Mouse (Mus musculus) CD4-positive naive resting alpha-beta T cell, adult 57 days (primary cell): Measurements from ENCODE around the gene Snu13. TPM values are rescaled to one million over a fixed set of nuclear protein-coding genes. Genes with fewer than 3 reads are reported as not detected.

Experiments used
- total RNA-seq: library from RNA; stranded (reverse); gene quantifications from one replicate; pipeline ENCODE4 v1.2.4, GENCODE M21; 2023

The Snu13 gene
- total RNA-seq, result 93.2 TPM

DNA sequence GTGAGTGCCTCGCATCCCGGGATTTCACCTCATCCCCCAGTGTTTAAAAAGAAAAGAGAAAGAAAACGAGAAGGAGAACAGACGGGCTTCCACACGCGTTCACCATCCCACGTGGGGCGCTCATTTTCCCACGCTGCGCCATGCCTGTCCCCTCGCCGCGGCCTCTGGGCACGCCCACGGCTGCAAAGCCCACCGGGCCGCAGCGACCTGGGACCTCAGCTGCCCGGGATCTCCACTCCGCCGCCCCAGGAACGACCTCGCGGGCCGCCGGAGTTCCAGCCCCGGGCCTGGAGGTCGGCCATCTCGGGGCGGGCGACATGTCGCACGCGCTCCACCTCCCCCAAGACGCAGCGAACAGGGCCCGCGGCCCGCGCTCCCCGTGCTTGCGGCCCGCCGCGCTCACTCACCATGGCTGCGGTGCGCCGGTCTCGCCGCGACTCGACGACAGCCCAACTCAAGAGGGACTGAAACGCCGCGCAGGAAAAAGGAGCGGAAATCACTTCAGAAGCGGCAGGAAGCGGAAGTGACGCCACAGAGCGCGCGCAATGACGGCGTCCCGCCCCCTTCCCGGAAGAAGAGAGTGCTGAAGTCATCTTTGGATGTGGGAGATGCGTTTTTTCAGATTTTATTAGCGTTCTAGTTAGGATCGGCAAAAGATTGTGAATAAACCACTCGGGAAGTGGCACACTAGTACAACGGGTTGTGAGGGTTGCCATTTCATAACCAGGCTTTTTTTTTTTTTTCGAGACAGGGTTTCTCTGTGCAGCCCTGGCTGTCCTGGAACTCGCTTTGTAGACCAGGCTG is at the start of gene Snu13:
TSS of gene Snu13 (minus strand) at position 519 of the 804 bp plus-strand sequence.

DNA sequence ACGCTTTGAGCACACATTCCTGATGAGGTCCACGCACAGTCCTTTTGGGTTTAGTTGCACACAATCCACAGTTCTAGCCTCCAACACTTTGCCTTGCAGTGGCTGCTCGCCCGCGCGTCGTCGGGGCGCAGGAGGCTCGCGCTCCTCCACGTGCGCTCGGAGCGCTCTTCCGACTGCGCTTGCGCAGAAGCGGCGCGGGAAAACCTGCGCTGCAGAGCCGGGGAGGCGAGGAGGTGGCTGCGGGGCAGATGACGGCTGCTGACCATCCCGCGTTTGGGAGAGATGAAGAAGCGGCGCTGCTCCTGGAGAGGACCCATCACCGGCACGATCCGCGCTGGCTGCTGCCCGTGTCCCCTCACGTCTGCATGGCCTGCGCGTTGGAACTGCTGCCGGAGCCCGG is 22.5 kb upstream of the Snu13 start, which contains the start of gene Mei1:
TSS of gene Mei1 (plus strand) at position 99 of the 400 bp plus-strand sequence.

DNA sequence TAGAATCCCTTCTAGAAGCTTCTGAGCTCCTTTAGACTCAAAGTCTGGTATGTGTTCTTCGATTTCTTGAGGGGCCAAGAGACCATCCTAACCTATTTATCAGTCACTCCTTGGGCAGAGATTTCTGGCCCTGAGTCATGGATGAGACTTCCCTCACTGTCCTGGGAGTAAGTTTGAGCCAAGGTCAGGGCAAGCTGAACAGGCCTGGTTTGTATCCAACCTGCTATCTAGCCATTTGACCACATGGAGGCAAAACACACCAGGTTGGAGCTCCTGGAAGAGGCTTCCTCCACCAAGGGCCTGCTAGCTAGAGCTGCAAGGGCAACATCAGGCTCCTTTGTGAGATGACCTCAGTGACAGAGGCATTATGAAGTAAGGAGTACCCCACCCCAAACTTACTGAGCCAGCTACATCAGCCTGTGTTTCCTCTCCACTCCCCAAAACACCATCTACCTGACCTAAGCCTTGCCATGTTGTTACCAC is 11.4 kb upstream of the Snu13 start, which contains the start of gene 4930407I10Rik:
TSS of gene 4930407I10Rik (plus strand) at position 433 of the 483 bp plus-strand sequence.

DNA sequence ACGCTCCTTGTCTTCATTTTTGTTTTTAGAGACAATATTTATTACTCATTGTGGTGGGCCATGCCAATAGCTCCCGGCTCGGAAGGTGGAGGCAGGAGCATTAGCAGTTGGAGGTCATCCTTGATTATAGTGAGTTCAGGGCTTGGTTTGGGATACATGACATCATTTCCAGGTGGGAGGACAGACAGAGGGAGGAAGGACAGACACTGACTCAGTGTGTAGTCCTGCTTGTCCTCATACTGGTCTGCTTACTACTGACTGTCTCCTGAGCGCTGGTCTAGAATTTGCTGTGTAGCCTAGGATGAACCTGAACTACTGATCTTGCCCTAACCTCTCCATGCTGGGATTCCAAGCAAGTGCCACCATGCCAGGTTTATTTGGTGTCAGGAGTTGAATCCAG is 13.6 kb downstream of the Snu13 start, which contains the start of gene Desi1:
TSS of gene Desi1 (minus strand) at position 101 of the 400 bp plus-strand sequence.

Other genes with a start within 250 kb of the Snu13 start
- gene Tef, start 245.2 kb downstream of the Snu13 start, total RNA-seq, result 22.0 TPM
- 97.9 TPM for gene Tob2, start 188.8 kb downstream of the Snu13 start, total RNA-seq
- 69.0 TPM for gene Phf5a, start 175.7 kb downstream of the Snu13 start, total RNA-seq
- gene Aco2, start 175.3 kb downstream of the Snu13 start, total RNA-seq, result 134 TPM
- gene Polr3h, start 121.4 kb downstream of the Snu13 start, total RNA-seq, result 12.4 TPM
- gene Csdc2, start 110.8 kb downstream of the Snu13 start, total RNA-seq, result not detected
- gene Pmm1, start 86.7 kb downstream of the Snu13 start, total RNA-seq, result 19.6 TPM
- not detected for gene 1700029P11Rik, start 67.1 kb downstream of the Snu13 start, total RNA-seq
- gene Xrcc6, start 59.8 kb downstream of the Snu13 start, total RNA-seq, result 35.7 TPM
- 23.9 TPM for gene Desi1, start 13.7 kb downstream of the Snu13 start, total RNA-seq
- gene 4930407I10Rik, start 11.6 kb upstream of the Snu13 start, total RNA-seq, result not detected
- gene Mei1, start 22.4 kb upstream of the Snu13 start, total RNA-seq, result not detected
- 36.7 TPM for gene Ccdc134, start 80.3 kb upstream of the Snu13 start, total RNA-seq
- 211 TPM for gene Srebf2, start 99.6 kb upstream of the Snu13 start, total RNA-seq
- gene Shisa8, start 165.2 kb upstream of the Snu13 start, total RNA-seq, result not detected
- 9.7 TPM for gene Tnfrsf13c, start 176.8 kb upstream of the Snu13 start, total RNA-seq
- gene Cenpm, start 197.2 kb upstream of the Snu13 start, total RNA-seq, result not detected
- not detected for gene 1500009C09Rik, start 204.8 kb upstream of the Snu13 start, total RNA-seq
- not detected for gene Sept3, start 227.3 kb upstream of the Snu13 start, total RNA-seq